Mouse (Mus musculus): ENCODE measurements around the gene Fkbp3.

- TF ChIP-seq GATA1 (IDR thresholded peaks at IDR 0.05; ENCODE audit: low read length), result no peak
- no peak for TF ChIP-seq TAL1 (IDR thresholded peaks at IDR 0.05; ENCODE audit: low read length)
Measured at GRCm38 (mm10) chr12:65058203-65058602, 15.6 kb downstream of the Fkbp3 start.
